Mouse (Mus musculus): ENCODE data around the gene Abcc2. TPM values are rescaled to one million over a fixed set of nuclear protein-coding genes. Genes with fewer than 3 reads are reported as not detected.
A peak's percentile ranks its signal among the peaks of the same experiment; 100 is the strongest.

Abcc2 gene
- polyA plus RNA-seq (2021): not detected

DNA sequence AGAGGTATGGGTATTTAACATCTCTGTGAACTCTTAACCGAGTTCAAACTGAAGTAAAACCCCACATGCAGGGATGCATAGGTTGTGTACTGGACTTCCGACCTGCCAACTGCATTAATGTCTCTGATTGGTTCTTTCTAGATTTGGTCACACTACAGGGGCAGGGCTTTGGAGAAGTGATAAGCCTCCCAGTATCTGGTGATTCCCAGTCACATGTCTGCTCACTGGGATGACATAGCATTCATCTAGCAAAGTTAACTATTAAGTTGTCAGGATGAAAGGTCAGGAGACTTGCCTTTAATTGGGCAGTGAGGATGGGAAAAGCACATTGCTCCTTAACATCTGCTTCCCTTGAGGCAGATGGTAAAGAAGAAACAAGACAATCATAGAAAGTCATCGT, at the start of gene Abcc2:
Abcc2 (plus strand) TSS at position 213 of the 400 bp plus-strand sequence.
- CTCF ChIA-PET: no interaction called here
- DNase-seq (ENCODE audit: low read depth, low spot score): no peak
- peaks cover 78% of the 10 kb centered on the region for H3K27me3 ChIP-seq
- no peak for ATAC-seq
- in situ Hi-C loops (cut with MboI; ENCODE audit: low pct_unique_long_range_greater_than_20kb): no loop called here
- no peak for TF ChIP-seq CTCF (IDR thresholded peaks at IDR 0.05)
- POLR2A ChIA-PET: no interaction called here

DNA sequence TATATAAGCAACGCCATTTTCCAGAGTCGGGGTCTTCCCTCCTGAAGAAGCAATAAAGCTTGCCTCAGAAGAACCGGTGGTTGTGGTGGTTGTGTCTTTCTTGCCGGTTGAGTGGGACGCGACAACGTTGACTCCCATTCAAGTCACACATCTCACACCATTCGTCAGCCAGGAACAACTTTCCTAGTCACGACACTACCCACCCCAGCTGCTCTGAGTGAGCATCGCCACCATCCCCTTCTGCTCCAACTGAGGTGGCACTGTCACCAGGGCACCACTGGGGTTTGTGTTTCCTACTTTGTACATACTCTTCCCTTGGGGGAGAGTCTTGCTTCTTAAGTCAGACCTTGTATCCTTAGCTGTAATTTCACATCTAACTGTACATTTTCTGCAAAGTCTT, 43.6 kb upstream of the Abcc2 start:
- no peak for TF ChIP-seq CTCF (IDR thresholded peaks at IDR 0.05)
- no peak for ATAC-seq
- in situ Hi-C loops (cut with MboI; ENCODE audit: low pct_unique_long_range_greater_than_20kb): no loop called here

DNA sequence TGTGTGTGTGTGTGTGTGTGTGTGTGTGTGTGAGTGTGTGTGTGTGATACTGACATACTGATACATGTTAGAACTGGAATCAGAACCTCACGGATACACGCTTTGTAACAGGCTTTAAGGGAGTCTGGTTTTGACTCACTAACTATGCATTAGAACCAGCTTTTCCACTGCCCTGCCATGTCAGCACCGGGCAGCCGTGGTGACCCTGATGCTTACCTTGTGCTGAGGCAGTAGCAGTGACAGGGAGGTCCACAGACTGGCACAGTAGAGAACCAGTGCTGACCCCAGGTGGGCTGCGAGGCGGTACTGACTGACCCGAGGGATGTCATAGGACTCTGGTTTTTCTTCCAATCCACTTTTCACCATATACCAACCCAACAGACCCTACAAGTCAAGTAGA, 38.6 kb upstream of the Abcc2 start:
- POLR2A ChIA-PET: no interaction called here
- no peak for TF ChIP-seq CTCF (IDR thresholded peaks at IDR 0.05)
- H3K27me3 ChIP-seq: no peaks in the 10 kb centered on the region
- in situ Hi-C loops (cut with MboI; ENCODE audit: low pct_unique_long_range_greater_than_20kb): no loop called here
- ATAC-seq (no peak), DNase-seq (ENCODE audit: low read depth, low spot score) (no peak)
- CTCF ChIA-PET: no interaction called here

More for the DNA sequence above, 43.6 kb upstream of the Abcc2 start:
- no peaks in the 10 kb centered on the region for H3K27me3 ChIP-seq
- no peak for DNase-seq (ENCODE audit: low read depth, low spot score)
- CTCF ChIA-PET: interaction anchor here (1.2 to 1.3 kb wide), 3 partner anchors 10 to 22 kb away, joined by 3 to 4 read pairs (median 4); no protein-coding TSS in a partner anchor
- POLR2A ChIA-PET: interaction anchor here (0.6 kb wide), 1 partner anchor 60 kb away, joined by 3 read pairs; no protein-coding TSS in a partner anchor

DNA sequence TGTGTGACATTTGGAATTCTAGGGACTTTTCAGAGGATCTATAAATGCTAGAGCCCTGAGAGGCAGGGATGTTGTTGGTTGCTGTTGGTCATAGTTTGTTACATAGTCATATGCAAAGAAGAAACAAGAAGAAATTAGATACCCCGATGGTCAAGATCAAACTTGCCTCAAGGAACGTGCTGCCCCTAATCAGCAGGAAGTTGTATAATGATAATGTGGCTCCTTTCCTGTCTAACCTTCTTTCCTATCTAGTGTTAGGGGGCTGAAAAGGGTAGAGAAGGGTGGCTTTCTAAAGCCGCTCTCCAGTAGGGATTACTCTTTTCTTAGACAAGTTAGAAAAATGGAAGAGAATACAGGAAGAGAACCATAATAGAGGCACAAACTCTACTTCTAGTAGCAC, 36.3 kb upstream of the Abcc2 start:
- ChIA-PET CTCF (no interaction called here), POLR2A (no interaction called here)
- no peak for TF ChIP-seq CTCF (IDR thresholded peaks at IDR 0.05)
- in situ Hi-C loops (cut with MboI; ENCODE audit: low pct_unique_long_range_greater_than_20kb): no loop called here
- no peak for ATAC-seq
- no peaks in the 10 kb centered on the region for H3K27me3 ChIP-seq
- no peak for DNase-seq (ENCODE audit: low read depth, low spot score)

DNA sequence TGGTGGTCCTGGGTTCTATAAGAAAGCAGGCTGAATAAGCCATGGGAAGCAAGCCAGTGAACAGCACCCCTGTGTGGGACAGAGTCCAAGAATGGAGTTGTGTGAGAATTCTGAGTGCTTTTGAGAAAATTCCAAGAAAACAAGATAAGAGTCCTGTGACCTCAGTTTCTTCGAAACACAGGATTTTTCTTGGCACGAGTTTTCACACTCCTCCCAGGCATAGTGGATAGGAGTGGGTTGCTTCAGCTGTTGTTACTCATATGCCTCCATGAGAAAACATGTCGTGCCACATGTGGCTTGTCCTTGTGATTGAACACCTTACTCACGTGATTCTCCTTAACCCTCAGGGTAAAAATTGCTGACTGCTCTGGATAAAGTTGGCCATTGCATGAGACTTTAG, 34.1 kb upstream of the Abcc2 start:
- no peaks in the 10 kb centered on the region for H3K27me3 ChIP-seq
- ChIA-PET CTCF (interaction anchor here (2.2 kb wide), 1 partner anchor 15 kb away, joined by 7 read pairs; no protein-coding TSS in a partner anchor), POLR2A (no interaction called here)
- ATAC-seq (no peak), DNase-seq (ENCODE audit: low read depth, low spot score) (no peak)
- in situ Hi-C loops (cut with MboI; ENCODE audit: low pct_unique_long_range_greater_than_20kb): no loop called here
- no peak for TF ChIP-seq CTCF (IDR thresholded peaks at IDR 0.05)

DNA sequence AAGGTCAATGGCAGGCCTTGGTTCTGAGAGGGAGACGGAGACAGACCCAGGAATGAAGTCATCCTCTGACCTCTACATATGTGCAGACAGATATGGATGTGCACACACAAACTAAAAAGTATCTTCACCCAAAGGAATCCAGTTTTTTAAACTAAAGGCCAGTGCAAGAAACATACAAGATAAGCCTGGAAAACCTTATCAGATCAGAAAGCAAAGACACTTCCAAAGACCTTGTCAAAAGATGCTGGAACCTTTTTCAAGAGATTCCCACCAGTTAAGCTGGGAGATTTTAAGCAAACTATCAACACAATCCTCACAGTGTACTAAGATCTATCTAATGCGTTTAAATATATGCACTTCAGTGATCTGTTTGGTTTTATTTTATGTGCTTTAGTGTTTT, 32.0 kb upstream of the Abcc2 start:
- no peak for ATAC-seq
- ChIA-PET CTCF (interaction anchor here (1.1 to 2.2 kb wide), 2 partner anchors 17 to 75 kb away, joined by 4 to 7 read pairs; no protein-coding TSS in a partner anchor), POLR2A (interaction anchor here (0.6 kb wide), 1 partner anchor 59 kb away, joined by 3 read pairs; no protein-coding TSS in a partner anchor)
- in situ Hi-C loops (cut with MboI; ENCODE audit: low pct_unique_long_range_greater_than_20kb): loop anchor here (5.0 kb wide), 2 partner anchors 118 to 223 kb away; no protein-coding TSS in a partner anchor
- no peak for DNase-seq (ENCODE audit: low read depth, low spot score)
- H3K27me3 ChIP-seq: no peaks in the 10 kb centered on the region
- no peak for TF ChIP-seq CTCF (IDR thresholded peaks at IDR 0.05)

DNA sequence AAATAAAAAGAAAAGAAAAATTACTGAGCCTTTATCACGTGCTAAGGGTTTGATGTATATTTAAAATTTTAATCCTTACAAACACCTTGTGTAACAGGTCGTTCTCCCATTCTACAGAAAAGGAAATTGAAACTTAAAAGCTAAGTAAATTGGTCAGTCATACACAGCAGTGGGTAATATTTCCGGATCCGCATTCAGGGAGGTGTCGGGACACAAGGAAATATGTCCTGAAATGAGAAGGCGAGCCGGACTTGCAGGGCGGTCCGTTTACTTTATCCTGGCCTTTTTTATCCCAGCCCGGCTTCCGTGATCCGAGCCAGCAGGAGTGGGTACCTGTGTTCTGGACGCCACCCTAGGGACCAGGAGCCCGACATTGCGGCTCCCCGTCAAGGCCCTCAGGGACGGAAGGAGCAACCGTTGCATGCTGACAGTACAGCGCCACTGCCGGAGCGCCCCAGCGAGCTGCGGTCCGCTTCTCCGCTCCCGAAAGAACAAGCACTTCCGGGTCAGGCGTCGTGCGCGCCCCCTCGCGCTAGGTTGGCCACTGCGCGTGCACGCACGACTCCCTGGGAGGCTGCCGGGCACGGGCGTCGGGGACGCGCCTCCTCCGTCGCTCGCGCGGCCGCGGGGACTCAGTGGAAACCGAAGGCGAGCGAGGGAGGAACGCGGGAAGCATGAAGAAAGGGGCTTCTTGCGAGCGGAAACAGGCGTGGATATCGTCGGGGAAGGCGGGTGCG, 29.3 kb upstream of the Abcc2 start, which contains the start of the genes Cutc and Cox15:
Cutc (plus strand) TSS at position 508 of the 737 bp plus-strand sequence.
Cox15 (minus strand) TSS at position 512 of the 737 bp plus-strand sequence.
- POLR2A ChIA-PET: no interaction called here
- ATAC-seq (peak; percentile 81), DNase-seq (ENCODE audit: low read depth, low spot score) (peak; percentile 58)
- no peaks in the 10 kb centered on the region for H3K27me3 ChIP-seq
- in situ Hi-C loops (cut with MboI; ENCODE audit: low pct_unique_long_range_greater_than_20kb): loop anchor here (5.0 kb wide), 2 partner anchors 120 to 225 kb away; no protein-coding TSS in a partner anchor
- CTCF ChIA-PET: interaction anchor here (1.6 to 2.5 kb wide), 4 partner anchors 8 to 78 kb away, joined by 4 to 7 read pairs (median 6); partner anchors contain the start of gene Slc25a28
- TF ChIP-seq CTCF (IDR thresholded peaks at IDR 0.05): no peak

DNA sequence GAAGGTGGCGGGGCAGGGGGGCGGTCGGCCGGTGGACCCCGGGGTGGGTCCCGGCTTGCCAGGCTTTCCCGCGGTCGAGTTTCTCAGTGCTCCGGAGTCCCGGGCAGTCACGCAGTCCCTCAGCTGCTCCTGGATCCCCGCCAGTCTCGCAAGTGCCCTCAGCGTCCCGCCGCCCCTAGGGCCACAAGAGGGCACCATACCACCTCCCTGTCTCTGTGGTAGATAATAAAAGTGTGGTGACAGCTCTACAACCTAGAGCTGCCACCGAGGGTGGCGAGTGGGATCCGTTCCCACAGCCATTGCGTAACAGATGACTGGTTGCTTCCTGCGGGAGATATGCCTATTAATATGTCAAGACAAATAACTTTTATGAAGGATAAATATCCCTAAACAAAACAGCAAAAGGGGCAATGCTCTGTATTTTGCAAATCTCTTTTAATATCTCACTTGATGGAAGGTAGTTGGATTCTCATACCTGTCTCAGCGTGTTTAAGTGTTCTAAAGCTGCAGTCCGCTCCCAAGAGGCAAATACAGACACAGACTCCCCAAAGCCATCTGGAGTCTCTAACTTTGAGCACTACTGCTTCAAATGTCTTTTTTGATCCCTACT, 28.7 kb upstream of the Abcc2 start:
- no peaks in the 10 kb centered on the region for H3K27me3 ChIP-seq
- ChIA-PET CTCF (interaction anchor here (1.6 to 2.5 kb wide), 6 partner anchors 8 to 122 kb away, joined by 4 to 8 read pairs (median 6); partner anchors contain the start of gene Slc25a28), POLR2A (no interaction called here)
- ATAC-seq (peak; percentile 83), DNase-seq (ENCODE audit: low read depth, low spot score) (peak; percentile 30)
- TF ChIP-seq CTCF (IDR thresholded peaks at IDR 0.05): peak; percentile 97
- in situ Hi-C loops (cut with MboI; ENCODE audit: low pct_unique_long_range_greater_than_20kb): loop anchor here (5.0 kb wide), 2 partner anchors 121 to 226 kb away; no protein-coding TSS in a partner anchor

DNA sequence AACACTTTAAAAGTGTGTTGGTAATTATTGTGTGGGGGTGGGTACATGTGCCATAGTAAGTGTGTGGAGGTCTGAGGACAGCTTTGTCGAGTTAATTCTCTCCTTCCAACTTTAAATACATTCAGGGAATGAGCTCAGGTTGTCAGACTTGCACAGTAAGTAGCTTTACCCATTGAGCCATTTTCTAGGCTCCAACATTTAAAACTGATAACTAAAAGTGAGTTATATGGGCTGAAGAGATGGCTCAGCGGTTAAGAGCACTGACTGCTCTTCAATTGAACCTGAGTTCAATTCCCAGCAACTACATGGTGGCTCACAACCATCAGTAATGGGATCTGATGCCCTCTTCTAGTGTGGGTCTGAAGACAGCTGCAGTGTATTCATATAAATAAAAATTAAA, 27.8 kb upstream of the Abcc2 start:
- ChIA-PET CTCF (interaction anchor here (1.6 to 2.5 kb wide), 5 partner anchors 9 to 123 kb away, joined by 5 to 8 read pairs (median 6); partner anchors contain the start of gene Slc25a28), POLR2A (no interaction called here)
- in situ Hi-C loops (cut with MboI; ENCODE audit: low pct_unique_long_range_greater_than_20kb): loop anchor here (5.0 kb wide), 2 partner anchors 122 to 227 kb away; no protein-coding TSS in a partner anchor
- TF ChIP-seq CTCF (IDR thresholded peaks at IDR 0.05): no peak
- no peak for DNase-seq (ENCODE audit: low read depth, low spot score)
- no peak for ATAC-seq
- H3K27me3 ChIP-seq: no peaks in the 10 kb centered on the region

DNA sequence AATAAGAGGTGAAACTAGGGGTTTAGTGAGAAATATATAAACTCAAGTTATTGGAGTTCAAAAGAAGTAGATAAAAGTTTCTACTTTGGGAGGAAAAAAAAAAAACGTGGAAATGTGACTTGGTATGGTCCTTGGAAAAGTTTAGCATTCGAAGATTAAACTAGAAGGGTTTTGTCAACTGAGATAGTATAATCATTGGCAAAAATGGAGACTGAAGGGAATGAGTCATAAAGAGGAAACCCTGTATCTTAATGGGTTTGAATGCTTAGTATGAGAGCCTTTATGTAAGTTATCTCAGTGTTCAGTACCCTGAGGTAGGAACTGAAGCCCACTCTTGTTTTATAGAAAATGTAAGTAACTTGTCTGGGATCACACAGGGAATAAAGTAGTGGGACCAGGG, 27.1 kb upstream of the Abcc2 start:
- no peak for DNase-seq (ENCODE audit: low read depth, low spot score)
- ATAC-seq: no peak
- no peak for TF ChIP-seq CTCF (IDR thresholded peaks at IDR 0.05)
- in situ Hi-C loops (cut with MboI; ENCODE audit: low pct_unique_long_range_greater_than_20kb): loop anchor here (5.0 kb wide), 2 partner anchors 123 to 228 kb away; no protein-coding TSS in a partner anchor
- no peaks in the 10 kb centered on the region for H3K27me3 ChIP-seq
- POLR2A ChIA-PET: no interaction called here
- CTCF ChIA-PET: interaction anchor here (1.6 to 2.5 kb wide), 2 partner anchors 12 to 75 kb away, joined by 7 to 8 read pairs; no protein-coding TSS in a partner anchor
